Mouse (Mus musculus): ENCODE results near the gene Snx4. TPM values are rescaled to one million over a fixed set of nuclear protein-coding genes. Genes with fewer than 3 reads are reported as not detected.

Gene Snx4
- total RNA-seq, 2 experiments from 2014 or later, result 62.2 to 97.8 TPM

DNA sequence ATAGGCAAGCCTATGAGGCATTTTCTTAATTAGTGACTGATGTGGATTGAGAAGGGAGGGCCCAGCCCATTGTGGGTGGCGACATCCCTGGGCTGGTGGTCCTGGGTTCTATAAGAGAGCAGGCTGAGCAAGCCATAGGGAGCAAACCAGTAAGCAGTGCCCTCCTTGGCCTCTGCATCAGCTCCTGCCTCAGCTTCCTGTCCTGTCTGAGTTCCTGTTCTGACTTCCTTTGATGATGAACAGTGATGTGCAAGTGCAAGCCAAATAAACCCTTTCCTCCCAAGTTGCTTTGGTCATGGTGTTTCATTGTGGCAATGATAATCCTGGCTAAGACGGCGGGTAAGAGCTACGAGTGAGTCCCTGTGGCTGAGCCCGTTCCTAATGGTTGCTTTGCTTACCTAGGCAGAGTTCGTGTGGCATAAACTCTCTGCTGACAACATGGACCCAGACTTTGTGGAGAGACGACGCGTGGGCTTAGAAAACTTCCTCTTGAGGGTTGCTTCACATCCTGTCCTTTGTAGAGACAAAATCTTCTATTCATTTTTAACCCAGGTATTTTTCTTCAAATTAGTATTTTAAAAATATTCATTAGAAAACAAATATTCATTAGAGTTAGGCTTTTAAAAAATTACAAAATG is 16.5 kb downstream of the Snx4 start:
- ATAC-seq (replicated peaks; ENCODE audit: poor library complexity, severe bottlenecking), result peak; percentile 53

DNA sequence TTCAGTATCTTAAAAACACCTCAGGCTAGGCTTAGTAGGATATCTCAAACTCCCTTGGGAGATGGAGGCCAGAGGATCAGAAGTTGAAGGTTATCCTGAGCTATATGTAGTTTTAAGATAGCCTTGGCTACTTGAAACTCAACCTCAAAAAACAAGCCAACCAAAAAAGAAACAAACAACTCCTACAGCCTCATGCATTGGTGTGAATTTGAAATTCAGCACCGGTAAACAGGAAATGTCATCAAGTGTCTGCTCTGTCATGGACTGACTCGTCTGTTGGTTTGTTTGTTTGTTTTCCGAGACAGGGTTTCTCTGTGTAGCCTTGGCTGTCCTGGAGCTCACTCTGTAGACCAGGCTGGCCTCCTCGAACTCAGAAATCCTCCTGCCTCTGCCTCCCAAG is 20.6 kb downstream of the Snx4 start:
- ATAC-seq (replicated peaks; ENCODE audit: poor library complexity, severe bottlenecking), result no peak

DNA sequence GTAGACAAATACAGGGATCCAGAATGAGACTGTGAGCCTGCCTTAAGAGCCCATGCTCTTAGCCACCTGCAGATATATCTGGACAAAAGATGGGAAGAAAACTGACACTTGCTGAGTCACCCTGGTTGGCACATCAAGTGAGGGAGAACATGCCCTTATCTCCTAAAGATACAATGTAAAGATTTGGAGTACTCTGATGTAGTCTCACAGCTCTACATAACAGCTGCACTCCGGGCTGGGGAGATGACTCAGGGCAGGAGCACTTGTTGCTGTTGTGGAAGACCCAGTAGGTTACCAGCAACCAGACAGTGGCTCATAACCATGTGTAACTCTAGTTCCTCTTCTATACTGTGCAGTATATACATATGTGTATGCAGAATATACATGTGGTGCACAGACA is 31.8 kb downstream of the Snx4 start:
- no peak for ATAC-seq (replicated peaks; ENCODE audit: poor library complexity, severe bottlenecking)

DNA sequence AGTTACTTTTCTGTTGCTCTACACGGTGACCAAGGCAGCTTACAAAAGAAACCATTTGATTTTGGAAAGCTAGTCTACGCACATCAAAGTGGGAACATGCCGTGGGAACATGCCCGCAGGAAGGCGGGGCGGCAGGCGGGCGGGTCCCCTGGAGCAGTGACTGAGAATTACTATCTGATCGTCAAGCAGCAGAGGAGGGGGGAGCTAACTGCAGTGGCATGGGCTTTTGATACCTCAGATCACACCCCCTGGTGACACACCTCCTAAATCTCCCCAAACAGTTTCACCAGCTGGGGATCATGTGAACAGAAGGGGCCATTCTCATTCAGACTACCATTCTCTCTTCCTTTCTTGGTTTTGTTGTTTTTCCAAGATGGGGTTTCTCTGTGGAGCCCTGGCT is 37.3 kb downstream of the Snx4 start:
- no peak for ATAC-seq (replicated peaks; ENCODE audit: poor library complexity, severe bottlenecking)

DNA sequence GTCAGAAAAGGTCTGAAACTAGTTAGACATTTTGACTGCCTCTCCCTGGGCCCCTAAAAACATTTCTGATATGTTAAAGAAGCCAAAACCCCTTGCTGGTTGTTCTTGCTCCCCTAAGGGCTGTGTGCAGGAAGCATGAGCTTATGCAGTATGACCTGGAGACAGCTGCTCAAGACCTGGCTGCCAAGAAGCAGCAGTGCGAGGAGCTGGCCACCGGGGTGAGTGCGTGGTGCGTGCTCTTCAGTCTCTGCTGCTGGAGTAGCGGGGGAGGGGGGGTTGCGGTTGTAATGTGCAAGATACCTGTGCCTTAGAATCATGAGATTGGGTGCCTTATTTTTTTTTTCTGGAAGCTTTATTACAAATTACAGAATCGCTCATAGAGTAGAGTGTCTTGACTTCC is 38.7 kb downstream of the Snx4 start:
- ATAC-seq (replicated peaks; ENCODE audit: poor library complexity, severe bottlenecking), result no peak

DNA sequence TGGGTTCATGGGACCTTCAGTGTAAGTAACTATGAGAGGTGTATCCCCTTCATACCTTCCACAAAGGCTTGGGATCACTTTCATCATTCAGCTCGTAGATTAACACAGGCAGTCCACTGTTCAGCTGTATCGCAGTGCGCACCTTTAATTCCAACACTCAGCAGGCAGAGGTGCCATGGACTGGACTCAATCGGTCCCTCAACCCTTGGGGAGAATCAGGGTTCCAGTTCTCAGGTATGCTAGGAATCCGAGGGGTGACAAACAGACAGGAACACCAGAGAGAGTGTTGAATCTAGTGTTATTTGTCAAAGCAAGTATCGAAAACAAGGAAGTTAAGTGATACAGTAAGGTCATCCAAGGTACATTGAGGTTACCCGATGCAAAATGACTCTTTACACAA is 41.0 kb downstream of the Snx4 start:
- ATAC-seq (replicated peaks; ENCODE audit: poor library complexity, severe bottlenecking), result no peak

DNA sequence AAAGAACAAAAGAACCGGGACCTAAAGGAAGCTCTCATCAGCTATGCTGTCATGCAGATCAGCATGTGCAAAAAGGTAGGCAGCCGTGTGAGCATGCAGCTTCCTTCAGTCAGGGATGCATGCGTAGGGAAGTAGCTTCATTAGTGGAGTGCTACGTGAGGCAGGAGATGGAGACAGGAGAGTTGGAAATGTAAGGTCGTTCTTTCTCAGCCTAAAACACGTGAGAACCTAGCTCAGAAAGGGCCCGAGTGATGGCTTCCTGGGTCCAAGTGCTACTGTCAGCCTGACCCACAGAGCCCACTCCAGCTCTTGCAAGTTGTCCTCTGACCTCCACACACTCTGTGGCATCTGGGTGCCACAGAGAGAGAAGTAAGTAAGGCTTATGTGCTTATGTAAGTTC is 43.4 kb downstream of the Snx4 start:
- ATAC-seq (replicated peaks; ENCODE audit: poor library complexity, severe bottlenecking), result no peak

DNA sequence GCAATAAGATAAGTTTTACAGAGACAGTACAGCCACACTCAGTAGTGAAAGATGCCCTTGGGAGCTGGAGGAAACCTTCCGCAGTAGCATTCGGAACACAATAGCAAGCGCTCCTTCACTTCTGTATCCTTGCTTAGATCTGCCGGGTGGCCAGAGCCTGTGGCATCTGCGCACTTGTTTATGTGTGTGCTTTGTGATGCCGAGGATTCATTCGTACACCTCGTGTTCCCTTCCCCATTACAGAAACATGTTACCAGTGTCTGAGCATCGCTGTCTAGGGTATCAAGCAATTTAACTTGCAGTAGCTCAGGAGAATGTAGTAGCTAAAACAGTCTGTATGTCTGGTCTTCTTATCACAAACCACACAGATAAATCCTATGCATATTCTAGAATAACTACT is 44.1 kb downstream of the Snx4 start:
- no peak for ATAC-seq (replicated peaks; ENCODE audit: poor library complexity, severe bottlenecking)

DNA sequence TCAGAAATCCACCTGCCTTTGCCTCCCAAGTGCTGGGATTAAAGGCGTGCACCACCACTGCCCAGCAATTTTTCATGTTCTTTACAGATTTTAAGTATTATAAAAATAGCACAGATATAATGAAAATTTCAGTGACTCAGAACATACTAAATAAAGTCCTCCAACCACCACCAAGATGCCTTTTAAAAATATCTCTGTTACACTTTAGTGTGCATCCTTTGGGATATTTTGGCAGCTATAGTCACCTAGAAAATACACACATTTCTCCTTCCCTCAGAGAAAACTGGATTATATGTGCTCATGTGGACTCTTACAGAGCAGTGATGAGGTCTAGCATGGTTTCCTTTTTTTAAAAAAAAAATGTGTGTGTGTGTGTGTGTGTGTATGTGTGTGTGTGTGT is 46.3 kb downstream of the Snx4 start:
- no peak for ATAC-seq (replicated peaks; ENCODE audit: poor library complexity, severe bottlenecking)

DNA sequence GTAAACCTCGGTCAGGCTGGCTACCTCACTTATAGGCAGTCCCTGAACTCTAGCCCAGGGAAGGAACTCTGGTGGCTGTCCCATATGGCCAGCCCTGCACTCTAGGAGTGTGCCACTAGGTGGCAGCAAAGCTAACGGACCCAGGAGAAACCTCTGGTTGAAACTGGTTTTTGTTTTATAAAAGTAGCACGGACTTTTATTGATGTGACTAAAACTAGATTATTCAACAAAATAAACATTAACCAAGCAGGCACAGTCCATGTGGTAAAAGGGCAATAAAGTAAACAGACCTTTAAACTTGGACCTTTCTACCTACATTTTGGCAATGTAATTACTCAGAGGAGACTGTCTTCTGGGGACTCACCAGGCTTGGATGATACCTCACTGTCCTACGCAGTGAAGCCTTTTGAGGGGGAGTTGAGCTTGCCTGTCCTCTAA is 55.4 kb downstream of the Snx4 start:
- ATAC-seq (replicated peaks; ENCODE audit: poor library complexity, severe bottlenecking), result peak; percentile 85

DNA sequence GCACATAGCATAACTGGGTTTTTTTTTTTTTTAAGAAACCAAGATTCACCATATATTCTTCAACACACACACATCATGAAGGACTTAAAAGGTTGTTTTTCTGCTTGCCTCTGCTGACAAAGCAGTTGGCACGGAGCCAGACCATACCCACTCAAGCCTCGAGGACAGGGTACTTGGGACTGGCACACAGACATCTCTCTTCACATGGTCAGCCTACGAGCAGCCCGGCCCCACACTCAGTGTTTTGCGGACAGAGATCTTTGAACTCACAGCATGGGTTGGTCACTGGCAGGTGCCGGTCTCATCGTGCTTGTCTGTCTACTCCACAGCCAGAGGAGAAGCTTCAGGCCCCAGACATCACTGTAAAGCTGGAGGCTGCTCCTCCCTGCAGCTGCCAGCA is 56.5 kb downstream of the Snx4 start:
- no peak for ATAC-seq (replicated peaks; ENCODE audit: poor library complexity, severe bottlenecking)

DNA sequence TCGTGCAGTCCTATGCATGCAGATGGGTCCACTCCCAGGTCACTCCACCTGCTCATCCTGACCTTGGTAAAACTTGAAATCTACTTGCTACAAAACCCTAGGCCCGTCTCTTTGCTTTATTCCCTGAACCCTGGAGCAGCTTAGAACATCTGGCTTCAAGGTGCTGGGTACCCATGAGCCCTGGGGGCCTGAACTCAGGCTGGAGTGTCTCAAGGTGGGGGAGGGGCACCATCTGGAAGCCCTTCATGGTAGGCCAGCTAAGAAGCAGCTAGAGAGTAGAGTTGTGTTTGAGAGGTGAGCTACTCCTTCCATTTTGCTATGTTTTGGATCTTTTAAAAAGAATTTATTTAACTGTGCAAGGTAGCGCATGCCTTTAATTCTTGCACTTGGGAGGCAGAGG is 57.8 kb downstream of the Snx4 start:
- no peak for ATAC-seq (replicated peaks; ENCODE audit: poor library complexity, severe bottlenecking)

DNA sequence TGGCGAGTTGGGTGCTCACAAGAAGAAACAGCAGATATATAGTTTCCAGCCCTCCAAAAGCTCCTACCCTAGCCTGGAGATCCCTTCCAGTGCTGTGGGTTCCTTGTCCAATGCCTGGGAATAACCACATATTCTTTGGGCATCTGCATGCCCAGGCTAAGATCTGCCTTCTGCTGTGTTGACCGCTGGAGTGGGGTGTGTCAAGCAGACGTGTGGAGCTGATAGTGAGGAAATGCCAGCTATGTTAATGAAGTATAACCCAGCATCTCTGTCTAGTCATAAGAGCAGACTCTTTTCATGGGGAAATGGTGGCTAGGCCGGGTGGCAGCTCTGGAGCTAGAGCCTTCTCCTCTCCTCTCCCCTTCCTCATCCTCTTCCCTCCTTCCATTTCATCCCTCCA is 64.4 kb downstream of the Snx4 start:
- ATAC-seq (replicated peaks; ENCODE audit: poor library complexity, severe bottlenecking), result no peak

DNA sequence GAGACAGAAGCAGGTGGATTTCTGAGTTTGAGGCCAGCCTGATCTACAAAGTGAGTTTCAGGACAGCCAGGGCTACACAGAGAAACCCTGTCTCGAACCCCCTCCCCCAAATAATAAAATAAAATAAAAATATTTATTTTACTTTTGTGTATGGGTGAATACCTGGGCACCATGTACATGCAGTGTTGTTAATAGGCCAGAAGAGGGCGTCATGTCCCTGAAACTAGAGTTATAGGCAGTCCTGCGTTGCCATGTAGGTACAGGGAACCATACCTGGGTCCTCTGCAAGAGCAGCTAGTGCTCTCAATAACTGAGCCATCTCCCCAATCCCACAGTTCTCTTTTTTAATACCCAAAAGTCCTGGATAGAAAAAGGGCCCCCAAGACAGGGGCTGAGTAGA is 66.4 kb downstream of the Snx4 start:
- no peak for ATAC-seq (replicated peaks; ENCODE audit: poor library complexity, severe bottlenecking)

DNA sequence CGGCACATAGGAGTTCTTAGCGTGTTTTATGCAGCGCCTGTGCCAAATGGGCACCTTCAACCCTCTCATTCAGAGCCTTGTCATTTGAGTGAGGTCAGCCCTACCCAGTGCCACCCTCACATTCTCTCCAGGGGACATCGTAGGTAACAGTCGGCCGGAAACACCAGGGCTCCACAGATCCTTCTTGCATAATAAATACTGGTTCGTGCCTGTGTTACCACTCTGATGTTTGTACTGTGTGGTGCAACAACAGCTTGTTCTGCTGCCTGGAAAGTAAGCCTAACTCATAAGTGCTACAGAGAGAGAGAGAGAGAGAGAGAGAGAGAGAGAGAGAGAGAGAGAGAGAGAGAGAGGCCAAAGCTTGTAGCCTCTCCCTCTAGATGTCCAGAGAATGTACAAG is 66.8 kb downstream of the Snx4 start:
- peak; percentile 82 for ATAC-seq (replicated peaks; ENCODE audit: poor library complexity, severe bottlenecking)

DNA sequence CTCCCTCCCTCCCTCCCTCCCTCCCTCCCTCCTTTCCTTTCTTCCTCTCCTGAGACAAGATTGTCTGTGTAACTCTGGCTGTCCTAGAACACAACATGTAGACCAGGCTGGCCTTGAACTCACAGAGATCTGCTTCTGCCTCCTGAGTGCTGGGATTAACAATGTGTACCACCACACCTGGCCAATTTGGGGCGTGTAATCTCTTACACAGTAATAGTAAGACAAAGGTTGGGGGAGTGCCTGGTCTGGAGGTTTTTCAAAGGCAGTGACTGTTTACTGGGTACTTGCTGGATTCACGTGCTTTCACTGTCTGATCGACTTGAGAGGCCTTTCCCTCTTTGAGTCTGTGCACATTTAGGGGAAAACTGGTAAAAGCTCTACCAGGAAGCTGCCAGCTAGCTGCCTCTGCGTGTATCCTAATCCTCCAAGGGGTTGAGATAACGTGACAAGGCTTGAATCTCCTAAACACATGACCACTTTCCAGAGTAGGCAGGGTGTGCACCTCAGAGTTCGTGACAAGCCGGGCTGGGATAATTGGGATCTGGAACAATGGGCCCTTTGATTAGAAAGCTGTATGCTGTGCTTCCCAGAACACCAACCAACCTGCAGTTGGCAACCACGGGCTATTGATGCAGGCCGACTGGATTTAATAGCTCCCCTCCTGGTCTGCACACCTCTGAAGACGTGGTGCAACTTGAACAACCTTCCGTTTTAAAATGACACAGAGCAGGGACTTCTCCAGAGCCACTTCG is 74.6 kb downstream of the Snx4 start:
- ATAC-seq (replicated peaks; ENCODE audit: poor library complexity, severe bottlenecking), result no peak

DNA sequence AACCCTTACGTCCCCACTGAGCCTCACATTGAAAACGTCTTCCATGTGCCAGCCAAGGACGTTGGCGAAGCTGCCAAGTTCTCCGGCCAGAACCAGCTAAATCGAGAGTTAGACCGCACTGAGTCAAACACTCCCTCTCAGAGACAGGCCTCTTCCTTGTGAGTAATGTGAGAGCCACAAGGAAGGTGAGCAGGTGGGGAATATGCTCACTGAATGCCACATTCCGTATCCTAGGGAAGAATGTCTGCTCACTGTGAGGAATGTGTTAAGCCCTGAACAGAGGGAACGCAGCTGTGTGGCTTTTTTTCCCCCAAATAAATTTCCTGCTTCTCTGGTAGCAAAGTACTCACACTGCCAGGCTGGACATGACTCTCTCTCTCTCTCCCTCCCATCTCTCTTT is 75.3 kb downstream of the Snx4 start:
- no peak for ATAC-seq (replicated peaks; ENCODE audit: poor library complexity, severe bottlenecking)

DNA sequence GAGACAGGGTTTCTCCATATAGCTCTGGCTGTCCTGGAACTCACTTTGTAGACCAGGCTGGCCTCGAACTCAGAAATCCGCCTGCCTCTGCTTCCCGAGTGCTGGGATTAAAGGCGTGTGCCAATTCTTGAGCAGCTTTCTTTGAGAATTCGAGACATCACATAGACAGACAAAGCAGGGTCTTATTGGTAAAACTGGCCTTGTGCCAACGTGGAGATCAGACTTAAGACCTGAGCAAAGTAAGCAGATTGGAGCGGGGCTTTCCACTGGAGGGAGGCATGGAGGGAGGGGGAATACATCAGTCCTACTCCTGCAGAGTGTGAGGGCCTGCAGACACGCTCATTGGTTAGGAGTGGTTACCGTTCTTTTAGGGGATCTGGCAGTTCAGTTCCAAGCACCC is 75.9 kb downstream of the Snx4 start:
- no peak for ATAC-seq (replicated peaks; ENCODE audit: poor library complexity, severe bottlenecking)

DNA sequence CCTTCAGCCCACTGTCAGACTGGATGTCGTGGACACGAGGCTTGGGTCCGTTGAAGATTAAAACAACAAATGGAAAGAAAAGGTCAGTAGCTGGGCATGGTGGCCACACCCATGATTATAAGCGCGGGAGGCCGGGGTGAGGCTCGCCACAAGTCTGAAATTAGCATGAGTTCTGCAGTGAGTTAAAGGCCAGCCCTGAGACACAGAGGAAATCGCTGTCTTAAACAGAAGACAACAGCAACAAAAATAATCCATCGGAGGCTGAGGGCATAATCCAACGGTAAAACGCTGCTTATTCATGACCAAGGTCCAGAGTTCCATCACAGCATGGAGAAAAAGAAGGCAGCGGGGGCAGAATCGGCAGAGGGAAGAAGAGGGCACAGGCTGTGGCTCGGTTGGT is 81.8 kb downstream of the Snx4 start:
- ATAC-seq (replicated peaks; ENCODE audit: poor library complexity, severe bottlenecking), result no peak

DNA sequence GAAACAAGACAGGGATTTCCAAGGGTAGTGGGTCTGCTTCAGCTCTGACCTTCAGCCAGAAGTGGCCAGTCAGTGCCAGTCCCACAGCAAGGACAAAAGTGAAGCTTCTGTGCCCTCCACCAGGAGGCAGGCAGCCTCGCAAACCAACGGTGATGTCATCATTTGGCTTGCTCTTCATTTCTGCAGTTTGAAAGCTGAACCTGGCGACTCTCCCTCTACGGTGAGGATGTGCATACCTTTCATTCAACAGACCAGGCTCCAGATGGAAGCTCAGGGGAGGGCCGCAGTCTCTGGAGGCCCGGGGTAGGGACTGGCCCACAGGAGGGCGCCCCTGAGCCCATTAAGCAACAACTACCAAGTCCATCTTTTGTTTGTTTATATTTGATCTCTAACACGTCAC is 85.9 kb downstream of the Snx4 start:
- ATAC-seq (replicated peaks; ENCODE audit: poor library complexity, severe bottlenecking), result peak; percentile 74

DNA sequence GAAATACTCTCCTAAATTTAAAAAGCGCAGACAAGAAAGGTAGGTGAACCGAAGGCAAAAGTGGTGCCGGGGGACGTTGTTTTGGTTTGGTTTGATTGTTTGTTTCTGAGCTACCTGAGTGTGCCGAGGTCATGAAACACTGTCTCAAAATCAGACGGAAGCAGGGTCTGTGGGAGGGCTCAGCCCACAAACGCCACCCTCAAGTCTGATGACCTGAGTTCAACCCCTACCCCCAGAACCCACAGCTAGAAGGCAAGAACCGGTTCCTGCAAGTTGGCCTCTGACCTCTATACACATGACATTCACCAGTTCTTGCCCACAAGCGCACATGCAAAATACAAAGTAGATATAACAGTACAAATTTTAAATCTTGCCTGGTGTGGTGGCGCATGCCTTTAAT is 86.4 kb downstream of the Snx4 start:
- ATAC-seq (replicated peaks; ENCODE audit: poor library complexity, severe bottlenecking), result no peak

DNA sequence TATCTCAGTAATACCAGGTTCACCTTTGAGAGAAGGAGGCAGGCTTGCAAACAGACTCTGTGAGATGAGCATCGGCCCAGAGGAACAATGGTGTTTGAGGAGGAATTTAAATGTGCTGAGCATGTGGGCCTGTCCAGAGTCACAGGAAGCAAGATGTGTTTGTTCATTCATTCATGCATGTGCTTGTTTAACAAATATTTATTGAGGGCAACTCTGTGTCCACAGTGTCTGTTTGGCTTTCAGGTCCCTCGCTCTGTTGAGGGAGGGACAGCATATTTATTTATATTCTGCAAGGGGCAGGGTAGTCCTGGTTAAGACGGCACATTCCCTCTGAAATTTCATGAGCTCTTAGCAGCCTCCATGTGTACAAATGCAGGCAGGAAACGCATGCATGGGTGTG is 87.2 kb downstream of the Snx4 start:
- ATAC-seq (replicated peaks; ENCODE audit: poor library complexity, severe bottlenecking), result no peak

Measured in granulocyte monocyte progenitor cell, adult 5-6 weeks (primary cell).